Mouse (Mus musculus): ENCODE measurements around the gene Ccdc113.
"Not testable (repeated sequence)": the region's sequence is repeated elsewhere in the genome, so short reads cannot be mapped to it uniquely, and the experiment has no call there.

Ccdc113 gene

GRCm38 (mm10) chr8:95602168-95602567 lies 68.3 kb downstream of the Ccdc113 start:
- no peak for DNase-seq (ENCODE audit: low read depth)

- not testable (repeated sequence) for DNase-seq (ENCODE audit: low read depth)
Observed at GRCm38 (mm10) chr8:95606509-95606908, 72.6 kb downstream of the Ccdc113 start.

- DNase-seq (ENCODE audit: low read depth): no peak
Observed at GRCm38 (mm10) chr8:95607210-95607609, 73.3 kb downstream of the Ccdc113 start.
